Mouse (Mus musculus): ENCODE results near the gene Bco2.

The Bco2 gene

DNA sequence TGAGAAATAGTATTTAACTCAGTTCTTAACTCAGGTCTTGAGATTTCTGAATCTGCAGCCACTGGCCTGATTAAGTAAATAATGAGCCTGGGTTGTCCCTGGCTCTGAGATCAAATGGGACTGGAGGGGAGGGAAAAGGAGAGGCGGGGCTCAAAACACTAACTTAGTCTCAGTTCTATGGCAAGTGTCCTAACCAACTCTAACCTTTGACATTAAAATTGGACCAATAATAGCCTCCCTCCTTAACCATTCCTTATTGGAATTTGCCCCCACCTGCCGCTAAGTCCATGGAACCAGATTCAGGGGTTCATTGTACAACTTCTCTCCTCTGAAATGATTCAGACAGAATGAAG is at the start of gene Bco2:
Gene Bco2, minus strand, starts transcription at position 88 of the 353 bp plus-strand sequence.
- DNase-seq (ENCODE audit: low spot score in 2 of 2): no peak

DNA sequence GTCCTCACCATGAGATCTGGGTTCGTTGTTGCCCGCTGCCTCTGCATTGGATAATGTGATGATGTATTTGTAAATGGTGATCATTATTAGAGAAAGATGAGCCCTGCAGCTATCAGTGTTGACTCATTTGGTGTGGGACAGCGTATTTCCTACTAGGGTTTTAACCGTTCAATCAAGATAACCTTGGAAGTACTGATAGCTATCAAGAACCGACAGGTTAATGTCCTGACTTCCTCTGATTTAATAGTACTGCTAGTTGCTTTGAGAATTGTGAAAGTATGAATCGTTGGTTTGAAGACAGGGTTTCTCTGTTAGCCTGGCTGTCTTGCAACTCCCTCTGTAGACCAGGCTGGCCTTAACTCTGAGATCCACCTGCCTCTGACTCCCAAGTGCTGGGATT is 49.4 kb upstream of the Bco2 start:
- no peak for DNase-seq (ENCODE audit: low spot score in 2 of 2)

DNA sequence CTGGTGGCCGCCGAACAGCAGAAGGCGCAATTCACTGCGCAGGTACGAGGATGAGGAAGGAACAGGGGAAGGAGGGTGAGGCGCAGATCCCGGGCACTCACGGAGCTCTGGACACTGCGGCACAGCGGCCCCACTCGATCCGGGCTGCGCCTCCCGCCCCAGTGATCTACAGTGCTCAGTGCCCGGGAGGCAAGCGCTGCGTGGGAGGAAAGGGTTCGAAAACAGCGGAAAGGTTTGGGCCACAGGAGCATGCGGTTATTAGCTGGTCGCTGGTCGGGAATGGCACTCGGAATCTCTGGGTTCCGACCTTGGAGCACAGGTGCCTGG is 49.0 kb upstream of the Bco2 start:
- DNase-seq (ENCODE audit: low spot score in 2 of 2): no peak

GRCm38 (mm10) chr9:50603189-50603997 is 48.4 kb upstream of the Bco2 start, which contains the start of the genes Sdhd and Timm8b:
Gene Sdhd, minus strand, starts transcription at chr9:50603812.
Gene Timm8b, plus strand, starts transcription at chr9:50603910.
- DNase-seq (ENCODE audit: low spot score in 2 of 2): peak; percentile 90 to 91

DNA sequence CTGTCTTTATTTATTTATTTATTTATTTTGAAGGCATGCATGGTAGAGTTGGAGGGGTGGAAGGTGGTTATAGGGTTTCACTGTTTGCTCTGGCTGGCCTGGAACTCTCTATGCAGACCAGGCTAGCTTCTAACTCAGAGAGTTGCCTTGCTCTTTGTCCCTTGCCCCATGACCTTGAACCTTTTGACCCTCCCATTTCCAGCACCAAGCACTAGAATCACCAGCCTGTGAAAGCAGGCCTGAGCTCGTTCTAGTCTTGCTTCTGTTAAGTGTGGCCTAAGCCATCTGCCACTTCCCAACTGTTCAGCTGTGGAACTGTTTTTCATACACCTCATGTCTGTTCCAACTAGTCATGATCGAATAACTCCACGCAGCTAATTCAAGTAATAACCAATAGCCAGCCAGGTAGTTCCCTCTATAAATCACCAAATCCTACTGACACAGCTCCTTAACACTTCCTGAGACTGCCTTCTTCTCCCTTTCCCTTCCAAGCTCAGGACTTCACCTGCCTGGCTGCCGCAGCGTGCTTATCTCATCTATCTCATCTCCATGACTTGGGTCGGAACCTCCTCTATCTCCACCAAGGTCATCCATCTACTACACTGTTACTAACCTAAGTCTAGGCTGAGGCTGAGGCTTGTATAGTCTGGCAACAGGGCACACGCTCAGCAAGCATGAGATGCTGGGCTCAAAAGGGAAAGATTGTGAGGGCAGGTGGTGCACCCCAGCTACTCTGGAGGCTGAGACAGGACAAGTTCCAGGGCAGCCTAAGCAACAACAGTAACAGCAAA is 47.3 kb upstream of the Bco2 start:
- no peak for DNase-seq (ENCODE audit: low spot score in 2 of 2)

DNA sequence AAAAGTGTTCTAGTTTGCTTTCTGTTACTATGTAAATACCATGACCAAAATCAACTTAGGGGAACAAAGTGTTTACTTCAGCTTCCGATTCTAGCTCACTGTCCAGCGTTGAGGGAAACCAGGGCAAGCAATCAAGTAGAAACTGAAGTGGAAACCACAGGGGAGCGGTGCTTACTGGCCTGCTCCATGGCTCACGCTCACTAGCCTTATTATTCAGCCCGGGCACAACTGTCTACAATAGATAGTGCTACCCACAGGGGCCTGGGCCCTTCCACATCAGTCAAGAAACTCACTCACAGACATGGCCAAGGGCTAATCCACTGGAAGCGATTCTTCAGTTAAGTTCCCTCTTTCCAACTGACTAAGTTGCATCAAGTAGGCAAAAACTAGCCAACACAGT is 46.6 kb upstream of the Bco2 start:
- DNase-seq (ENCODE audit: low spot score in 2 of 2): no peak

DNA sequence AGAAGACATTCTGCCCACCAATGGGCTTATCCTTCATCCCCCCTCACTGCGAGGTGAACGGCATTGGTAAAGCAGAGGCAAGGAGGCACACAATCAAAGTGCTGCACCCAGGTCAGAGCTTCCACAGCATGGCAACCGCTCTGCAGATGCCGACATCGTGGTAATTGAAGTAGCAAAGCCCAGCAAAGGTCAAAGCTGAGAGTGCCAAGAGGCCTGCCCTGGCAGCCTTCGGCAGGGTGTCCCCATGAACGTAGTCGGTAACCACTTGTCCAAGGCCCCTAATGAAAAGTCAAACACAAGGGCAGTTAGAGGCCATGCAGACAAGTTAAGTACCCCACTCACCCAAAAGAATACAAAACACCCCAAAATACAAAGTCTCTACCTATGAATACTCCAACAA is 42.0 kb upstream of the Bco2 start:
- DNase-seq (ENCODE audit: low spot score in 2 of 2): no peak

GRCm38 (mm10) chr9:50594794-50595417 is 39.9 kb upstream of the Bco2 start:
- no peak for DNase-seq (ENCODE audit: low spot score in 2 of 2)

DNA sequence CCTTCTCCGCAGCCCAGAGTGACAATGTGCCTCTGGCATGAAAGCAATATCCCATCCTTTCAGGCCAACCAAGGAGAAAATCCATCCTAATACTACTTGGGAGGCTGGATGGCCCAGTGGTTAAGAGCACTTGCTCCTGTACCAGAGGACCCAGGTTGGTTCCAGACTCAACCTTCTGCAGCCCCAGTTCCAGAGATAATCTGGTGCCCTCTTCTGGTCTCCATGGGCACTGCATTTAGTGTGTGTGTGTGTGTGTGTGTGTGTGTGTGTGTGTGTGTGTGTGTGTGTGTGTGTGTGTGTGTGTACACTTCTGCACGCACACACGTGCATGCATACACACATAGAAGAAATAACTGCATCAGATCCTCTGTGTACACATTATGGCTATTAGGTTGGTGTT is 38.6 kb upstream of the Bco2 start:
- DNase-seq (ENCODE audit: low spot score in 2 of 2): peak in 1 of 2 experiments; percentile 23

DNA sequence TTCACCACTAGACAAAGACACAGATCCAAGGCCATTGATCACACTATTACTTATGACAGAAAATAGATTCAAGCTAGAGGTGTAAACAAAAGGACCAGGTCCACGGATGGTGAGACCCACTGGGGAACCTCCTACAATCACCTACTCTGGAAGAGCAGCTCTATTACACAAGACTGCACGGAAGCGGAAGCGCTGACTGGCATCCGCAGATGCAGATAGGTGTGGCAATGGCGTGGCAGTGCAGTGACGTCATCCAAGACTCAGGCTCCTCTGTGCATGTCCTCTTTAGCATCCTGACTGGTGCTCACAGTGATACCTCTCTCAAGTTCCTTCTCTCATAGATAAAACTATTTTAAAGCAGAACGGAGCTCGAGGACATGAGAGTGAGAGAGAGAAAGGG is 38.0 kb upstream of the Bco2 start:
- DNase-seq (ENCODE audit: low spot score in 2 of 2): no peak

GRCm38 (mm10) chr9:50590856-50591518 is 36.0 kb upstream of the Bco2 start:
- DNase-seq (ENCODE audit: low spot score in 2 of 2): no peak

- no peak for DNase-seq (ENCODE audit: low spot score in 2 of 2)
Measured at GRCm38 (mm10) chr9:50586955-50587354, 32.0 kb upstream of the Bco2 start.

DNA sequence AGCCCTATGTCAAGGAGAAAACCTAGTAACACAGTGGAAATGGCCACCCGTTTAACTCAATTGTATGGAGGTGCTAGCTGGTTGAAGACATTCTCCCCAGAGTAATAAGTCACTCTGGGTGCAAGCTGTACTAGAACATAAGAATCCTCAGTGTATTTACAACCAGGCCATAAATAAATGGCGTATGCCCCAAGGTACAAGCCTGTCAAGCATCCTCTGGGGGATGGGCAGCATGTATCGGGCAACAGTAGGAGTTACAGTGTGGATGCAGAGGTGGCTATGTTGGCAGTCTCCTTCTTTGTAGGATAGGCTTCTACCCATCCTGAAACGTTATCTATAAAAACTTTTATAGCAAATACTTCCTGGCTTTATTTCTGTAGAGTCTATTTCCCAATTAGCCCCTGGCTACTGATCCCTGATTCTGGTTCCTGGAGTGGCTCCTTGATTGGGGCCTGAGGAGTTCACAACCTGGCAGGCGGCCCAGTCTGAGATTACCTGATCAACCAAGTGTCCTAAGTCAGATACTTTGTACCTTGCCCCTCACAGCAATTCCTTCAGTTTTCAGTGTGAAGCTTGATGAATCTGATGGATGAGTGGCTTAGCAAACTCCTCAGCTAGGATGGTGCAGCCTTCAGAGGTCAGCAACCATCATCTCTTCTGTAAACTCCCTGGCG is 30.3 kb upstream of the Bco2 start:
- no peak for DNase-seq (ENCODE audit: low spot score in 2 of 2)

DNA sequence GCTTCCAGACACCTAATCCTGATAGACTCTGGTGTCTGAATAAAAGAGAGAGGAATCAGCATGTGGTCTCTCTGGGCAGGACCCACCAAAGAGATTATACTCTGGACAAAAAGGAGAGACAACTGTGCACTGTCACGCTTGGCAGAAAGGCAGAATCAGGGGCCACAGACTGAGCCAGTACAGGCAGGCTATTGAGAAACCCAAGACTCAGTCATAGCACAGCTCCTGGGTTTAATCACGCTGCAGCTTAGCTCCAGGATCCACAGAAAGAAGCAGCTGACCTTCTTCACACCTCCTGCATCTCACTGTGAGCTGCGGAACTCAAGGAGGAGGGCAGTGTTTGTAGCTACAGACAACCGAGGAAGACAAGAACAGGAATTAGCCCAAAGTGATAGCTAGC is 25.4 kb upstream of the Bco2 start:
- no peak for DNase-seq (ENCODE audit: low spot score in 2 of 2)

DNA sequence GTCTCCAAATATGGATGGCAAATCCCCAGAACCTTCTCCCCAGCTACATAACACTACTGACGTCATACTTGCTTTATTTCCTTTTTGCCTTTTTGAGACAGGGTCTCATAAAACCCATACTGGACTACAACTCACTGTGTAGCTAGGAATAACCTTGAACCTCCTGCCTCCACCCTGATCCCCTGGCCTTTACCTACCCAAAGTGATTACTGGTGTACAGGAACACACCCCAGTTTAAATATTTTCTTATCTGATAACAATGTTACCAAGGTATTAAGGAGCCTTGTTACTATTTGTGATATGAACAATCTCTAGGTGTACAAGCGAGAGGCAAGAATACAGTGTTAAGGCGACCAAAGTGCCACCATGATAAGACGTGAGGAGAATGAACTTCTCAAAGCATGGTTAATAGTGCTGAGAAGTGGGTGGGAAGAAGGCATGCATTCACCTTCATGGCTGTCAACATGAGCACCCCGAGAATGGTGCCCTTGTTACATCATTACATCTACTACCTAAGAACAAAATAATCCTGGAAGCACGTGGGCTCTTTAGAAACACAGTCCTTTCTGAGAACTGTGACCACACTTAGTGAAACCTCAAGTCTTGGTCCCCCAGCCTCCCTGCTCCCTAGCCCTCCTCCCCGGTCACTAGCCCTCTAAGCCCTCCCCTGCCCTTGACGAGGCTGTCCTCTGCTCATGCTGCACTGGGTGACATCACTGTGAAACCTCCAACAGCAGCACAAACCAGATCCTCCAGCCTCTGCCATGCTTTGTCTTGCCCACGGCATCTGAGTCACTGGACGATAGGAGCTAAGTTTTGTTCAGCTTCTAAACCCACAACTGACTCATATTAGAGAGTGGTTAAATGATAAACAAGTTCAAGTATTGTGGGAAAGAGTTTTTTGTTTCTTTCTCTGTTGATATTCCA is 14.9 kb upstream of the Bco2 start:
- DNase-seq (ENCODE audit: low spot score in 2 of 2): no peak

DNA sequence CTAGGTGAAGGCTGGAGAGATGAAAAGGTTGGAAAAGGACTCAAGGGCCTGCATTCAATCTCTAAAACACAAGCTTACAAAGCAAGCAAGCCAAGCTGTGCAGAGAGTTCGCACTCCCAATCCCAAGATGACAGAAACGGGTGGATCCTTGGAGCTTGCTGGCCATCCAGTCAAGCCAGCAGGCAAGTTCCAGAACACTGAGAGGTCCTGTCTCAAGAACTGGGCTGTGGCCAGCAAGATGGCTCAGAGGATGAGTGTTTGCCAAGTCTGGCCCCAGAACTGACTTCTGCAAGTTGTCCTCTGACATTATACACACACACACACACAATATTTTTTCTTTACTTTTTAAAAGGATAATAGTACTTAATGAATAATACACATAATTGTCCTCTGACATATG is 12.9 kb upstream of the Bco2 start:
- DNase-seq (ENCODE audit: low spot score in 2 of 2): no peak

DNA sequence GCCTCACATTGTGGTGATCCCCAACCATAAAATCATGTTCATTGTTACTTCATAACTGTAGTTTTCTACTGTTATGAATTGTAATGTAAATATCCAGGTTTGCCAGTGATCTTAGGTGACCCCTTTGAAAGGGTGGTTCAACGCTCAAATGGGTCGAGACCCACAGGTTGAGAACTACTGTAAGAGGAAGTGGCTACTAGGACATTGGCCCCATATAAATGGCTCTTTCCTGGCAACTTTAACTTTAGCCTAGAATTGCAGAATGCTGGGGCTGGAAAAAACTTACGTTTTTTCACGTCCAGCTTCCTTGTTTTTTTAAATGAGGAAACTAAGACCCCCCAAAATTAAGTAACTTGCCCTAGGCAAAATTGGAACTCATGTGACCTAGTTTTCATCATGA is 12.4 kb upstream of the Bco2 start:
- DNase-seq (ENCODE audit: low spot score in 2 of 2): no peak

DNA sequence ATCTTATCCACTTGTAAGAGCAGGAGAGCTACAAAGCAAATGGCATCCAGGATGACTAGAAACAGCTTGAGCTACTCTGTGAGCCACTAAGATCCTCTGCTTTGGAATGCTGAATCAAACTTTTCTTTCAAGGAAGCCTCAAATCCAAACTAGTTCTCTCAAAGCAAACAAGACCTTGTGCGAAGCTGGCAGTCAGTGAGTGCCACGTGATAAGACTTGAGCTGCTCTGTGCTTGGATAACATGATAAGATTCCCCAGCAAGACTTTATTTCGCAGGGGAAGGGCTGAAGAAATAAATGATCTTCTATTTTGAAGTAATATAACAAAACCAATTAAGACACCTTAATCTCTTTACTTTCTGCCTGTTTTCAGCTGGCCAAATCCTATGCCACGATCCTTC is 11.0 kb upstream of the Bco2 start:
- no peak for DNase-seq (ENCODE audit: low spot score in 2 of 2)

DNA sequence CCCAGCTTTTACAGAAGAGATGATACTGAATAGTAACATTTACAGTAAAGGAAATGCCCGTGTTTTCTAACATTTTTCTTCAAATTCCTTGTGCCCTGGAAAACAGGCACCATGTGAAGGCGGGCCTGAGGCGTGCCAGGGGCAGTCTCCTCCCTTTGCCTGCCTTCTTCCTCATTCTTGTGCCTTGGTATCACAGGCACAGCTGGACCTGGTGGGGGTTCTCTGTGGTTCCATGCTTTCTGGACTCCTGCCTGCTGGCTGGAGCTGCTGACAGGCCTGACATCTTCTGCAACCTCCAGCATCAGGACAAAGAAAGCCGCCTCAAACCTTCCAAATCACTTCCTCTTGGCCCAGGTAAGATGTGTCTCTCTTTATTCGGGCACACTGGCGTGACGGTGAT is 10.2 kb upstream of the Bco2 start:
- peak in 1 of 2 experiments; percentile 16 for DNase-seq (ENCODE audit: low spot score in 2 of 2)

DNA sequence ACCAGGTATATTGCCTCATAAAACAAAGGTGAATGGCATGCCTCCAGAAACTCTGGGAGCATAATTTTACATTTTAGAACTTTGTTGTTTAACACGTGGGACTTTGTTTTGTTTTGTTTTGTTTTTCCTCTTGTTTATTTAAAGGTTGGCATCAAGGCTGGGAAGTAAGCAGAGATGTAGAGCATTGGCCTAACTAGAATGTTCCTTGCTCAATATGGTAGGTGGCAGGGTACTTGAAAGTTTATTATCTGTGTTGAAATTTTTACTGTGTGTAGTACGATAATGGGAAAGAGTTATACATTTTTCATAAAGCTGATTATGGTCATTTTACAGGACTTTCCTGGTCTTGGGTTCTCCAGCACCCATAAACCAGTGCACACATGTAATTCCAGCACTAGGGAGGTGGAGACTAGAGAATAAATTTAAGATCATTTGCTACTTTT is 7.0 kb upstream of the Bco2 start:
- DNase-seq (ENCODE audit: low spot score in 2 of 2): no peak
